Mouse (Mus musculus) bone marrow macrophage, adult 2 months (primary cell): Measurements from ENCODE around the gene F13a1.

ENCODE experiments used
- CTCF ChIP-seq: IDR thresholded peaks from 2 replicates; pipeline ENCODE4 v1.5.1; 2012; ENCODE audit warnings: low read depth, mild to moderate bottlenecking, low read length, moderate library complexity
- POLR2A ChIP-seq: IDR thresholded peaks from 2 replicates; pipeline ENCODE4 v1.6.1; 2012; ENCODE audit warnings: mild to moderate bottlenecking, low read depth, low read length, borderline replicate concordance

DNA sequence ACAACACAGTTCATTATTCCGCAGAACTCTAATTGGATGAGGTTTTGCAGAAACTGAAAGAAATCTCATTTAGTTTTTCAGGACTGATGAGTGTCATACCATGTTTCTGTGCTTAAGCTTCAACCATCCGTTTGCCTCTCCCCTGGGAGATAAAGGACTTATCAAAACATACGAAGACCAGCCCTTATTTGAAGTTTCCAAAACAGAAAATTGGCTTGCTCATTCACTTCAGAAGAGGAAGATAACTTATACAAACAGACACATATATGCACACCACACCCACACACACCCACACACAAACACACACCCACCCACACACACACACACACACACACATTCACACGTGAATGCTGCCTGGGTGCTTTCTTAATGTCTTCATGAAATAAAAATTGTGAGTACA lies 20.8 kb upstream of the F13a1 start:
- TF ChIP-seq POLR2A = no peak
- no peak for TF ChIP-seq CTCF
